Mouse (Mus musculus) G1E-ER4 (cell line): Measurements from ENCODE around the gene Pecr. TPM values are rescaled to one million over a fixed set of nuclear protein-coding genes. Genes with fewer than 3 reads are reported as not detected.

Experiments
- GATA1 ChIP-seq: IDR thresholded peaks from one replicate; pipeline ENCODE4 v1.8.0; 2012; ENCODE audit warnings: low read length, inconsistent platforms
- polyA plus RNA-seq: library from polyadenylated mRNA; stranded (reverse); fragments of >175 nt; gene quantifications from 2 replicates; pipeline ENCODE4 v1.2.3, GENCODE M21; 2012

Pecr gene
- polyA plus RNA-seq, 1 experiment = 5.5 TPM

GRCm38 (mm10) chr1:72218626-72219025, 65.5 kb downstream of the Pecr start:
- no peak for TF ChIP-seq GATA1

GRCm38 (mm10) chr1:72216761-72217160, 67.4 kb downstream of the Pecr start:
- TF ChIP-seq GATA1 = no peak

- TF ChIP-seq GATA1 = no peak
Measured at GRCm38 (mm10) chr1:72215174-72215573, 68.9 kb downstream of the Pecr start.

GRCm38 (mm10) chr1:72214470-72214961, 69.6 kb downstream of the Pecr start:
- no peak for TF ChIP-seq GATA1

- TF ChIP-seq GATA1 = no peak
Measured at GRCm38 (mm10) chr1:72213954-72214353, 70.2 kb downstream of the Pecr start.

- TF ChIP-seq GATA1 = no peak
Measured at GRCm38 (mm10) chr1:72211701-72212699, 72.1 kb downstream of the Pecr start, which contains the start of gene Mreg. Gene Mreg (minus strand): TSS chr1:72212307.

GRCm38 (mm10) chr1:72210803-72211679, 73.1 kb downstream of the Pecr start:
- TF ChIP-seq GATA1 = no peak

Other genes starting within 250 kb of the Pecr start
- not detected in 2 replicates for gene Mreg, start 72.0 kb downstream of the Pecr start, polyA plus RNA-seq
- gene Tmem169, start 55 bp upstream of the Pecr start, polyA plus RNA-seq = not detected in 2 replicates
- 1.7 and 2.6 TPM in 2 replicates for gene Xrcc5, start 23.1 kb upstream of the Pecr start, polyA plus RNA-seq